In the genomic region with DNA sequence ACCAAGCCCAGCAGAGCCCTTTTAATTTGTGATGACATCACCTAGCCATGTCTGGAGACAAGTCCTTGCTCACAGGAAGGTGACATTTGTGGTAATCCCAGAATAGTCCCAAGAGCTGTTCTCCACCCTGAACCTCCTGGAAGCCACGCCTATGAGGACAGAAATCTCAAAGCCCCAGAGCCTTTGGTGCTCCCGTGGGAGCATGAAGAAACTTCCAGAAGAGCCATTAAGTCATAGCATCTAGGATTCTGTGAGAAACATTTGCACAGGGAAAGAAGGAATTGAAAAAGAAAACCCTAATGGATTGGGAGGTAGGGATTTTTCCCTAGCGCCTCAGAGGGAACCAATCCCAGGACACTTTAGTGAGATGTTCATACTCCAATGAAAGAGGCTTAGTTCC, we compare ENCODE assay signal across 18 mouse cellular contexts. TPM values are rescaled to one million over a fixed set of nuclear protein-coding genes. Genes with fewer than 3 reads are reported as not detected.
"Had no signal": no experiment of that assay in that cellular context is flagged by ENCODE, and none has a peak within 500 bp of the region (broad histone marks: within the 10 kb centered on the region; RNA-seq: fewer than 3 reads in every experiment).

No protein-coding gene starts in this region.

- H3K9ac ChIP-seq: lung, embryonic 14.5 days; midbrain, embryonic 12.5 days; neural tube, embryonic 13.5 days; neural tube, embryonic 15.5 days had no signal

- DNase-seq: lung, embryonic 14.5 days; lung, postnatal 10 days; lung, postnatal 4 days; midbrain, embryonic 14.5 days; retina, postnatal 1 day; right cerebral cortex, adult 18-20 months; right cerebral cortex, postnatal 25 days; right cerebral cortex, postnatal 4 days; spleen, adult 18-20 months; thymus, adult 18-20 months; thymus, postnatal 14 days; thymus, postnatal 36 days had no signal

- H3K27me3 ChIP-seq: midbrain, embryonic 12.5 days; neural tube, embryonic 13.5 days; neural tube, embryonic 15.5 days had no signal

- H3K4me3 ChIP-seq: midbrain, embryonic 10.5 days; midbrain, embryonic 12.5 days; myocyte; neural tube, embryonic 13.5 days; neural tube, embryonic 15.5 days had no signal

- H3K36me3 ChIP-seq: midbrain, embryonic 10.5 days; midbrain, embryonic 12.5 days; neural tube, embryonic 13.5 days; neural tube, embryonic 15.5 days had no signal

- H3K27ac ChIP-seq: midbrain, embryonic 10.5 days; midbrain, embryonic 12.5 days; neural tube, embryonic 13.5 days; neural tube, embryonic 15.5 days had no signal

- H3K9me3 ChIP-seq: midbrain, embryonic 10.5 days; midbrain, embryonic 12.5 days; neural tube, embryonic 13.5 days; neural tube, embryonic 15.5 days had no signal

RNA-seq across cellular contexts. Expression of a gene that starts 52.2 kb away (rescaled TPM):
- total RNA-seq: megakaryocyte-erythroid progenitor cell, adult 5-6 weeks had no signal
